Mouse (Mus musculus): ENCODE data around the gene Galnt2. TPM values are rescaled to one million over a fixed set of nuclear protein-coding genes. Genes with fewer than 3 reads are reported as not detected.

The Galnt2 gene
- polyA plus RNA-seq, 1 experiment from 2014 or later: 48.6 TPM

GRCm38 (mm10) chr8:124216951-124217350 is 14.2 kb upstream of the Galnt2 start:
- H3K4me1 ChIP-seq (replicated peaks; ENCODE audit: control insufficient read depth, insufficient read depth, low read length): no peaks in the 10 kb centered on the region
- no peaks in the 10 kb centered on the region for H3K36me3 ChIP-seq (ENCODE audit: control insufficient read depth, insufficient read depth, low read length)
- H3K27me3 ChIP-seq (replicated peaks; ENCODE audit: control insufficient read depth, insufficient read depth, low read length): no peaks in the 10 kb centered on the region; the same call in 1 of the 2 replicates
- H3K9me3 ChIP-seq (ENCODE audit: control insufficient read depth, low read length): no peaks in the 10 kb centered on the region
- ATAC-seq (replicated peaks; ENCODE audit: low FRiP score): no peak
- DNase-seq (ENCODE audit: low spot score): no peak
- H3K27ac ChIP-seq (ENCODE audit: low read depth, low read length): no peak overlapping the region
- no peak overlapping the region for H3K9ac ChIP-seq (ENCODE audit: low read depth, low read length)
- H3K4me2 ChIP-seq: no peak overlapping the region
- H3K4me3 ChIP-seq (ENCODE audit: low read depth, low read length): no peak overlapping the region

GRCm38 (mm10) chr8:124229883-124230282 is 1.3 kb upstream of the Galnt2 start:
- Histone ChIP-seq H3K27ac (ENCODE audit: low read depth, low read length) (no peak overlapping the region), H3K4me2 (no peak overlapping the region), H3K9ac (ENCODE audit: low read depth, low read length) (no peak overlapping the region), H3K36me3 (ENCODE audit: control insufficient read depth, insufficient read depth, low read length) (no peaks in the 10 kb centered on the region), H3K9me3 (ENCODE audit: control insufficient read depth, low read length) (no peaks in the 10 kb centered on the region), H3K4me1 (replicated peaks; ENCODE audit: control insufficient read depth, insufficient read depth, low read length) (peaks cover 12% of the 10 kb centered on the region), H3K4me3 (ENCODE audit: low read depth, low read length) (no peak overlapping the region), H3K27me3 (replicated peaks; ENCODE audit: control insufficient read depth, insufficient read depth, low read length) (peaks cover 2% of the 10 kb centered on the region; the same call in 1 of the 2 replicates)
- ATAC-seq (replicated peaks; ENCODE audit: low FRiP score) (no peak), DNase-seq (ENCODE audit: low spot score) (no peak)
- 44% methylated on average over 2 of the region's 2 CpGs for WGBS

DNA sequence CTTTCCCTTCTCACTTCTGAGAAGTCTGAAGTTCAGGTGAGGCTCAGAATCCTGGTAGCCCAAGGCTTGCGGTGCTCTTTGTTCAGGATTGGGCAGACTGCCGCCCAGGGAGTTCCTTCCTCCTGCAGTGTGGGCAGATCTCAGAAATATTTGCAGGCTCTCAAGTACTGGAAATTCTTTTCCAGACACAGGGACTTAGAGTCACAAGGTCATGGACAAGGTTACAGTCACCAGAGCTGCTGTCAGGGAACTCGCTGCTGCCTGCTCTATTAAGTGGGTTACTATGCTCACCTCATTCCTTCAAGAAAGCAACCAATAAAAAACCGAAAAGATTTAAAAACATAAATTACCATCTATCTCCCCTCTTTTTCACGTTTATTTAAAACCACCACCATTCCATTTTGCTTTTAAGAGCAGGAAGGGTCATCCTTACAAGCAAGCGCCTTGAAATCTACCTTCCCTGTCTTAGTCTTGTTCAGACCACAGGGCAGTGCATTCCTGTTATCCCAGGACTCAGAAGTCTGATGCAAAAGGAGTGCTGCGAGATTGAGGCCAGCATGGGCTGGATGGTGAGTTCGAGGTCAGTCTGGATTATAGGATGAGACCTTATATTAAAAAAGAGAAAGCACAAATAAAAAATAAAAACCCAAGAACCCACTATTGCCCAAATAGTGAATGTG is 555 bp upstream of the Galnt2 start:
- peaks cover 12% of the 10 kb centered on the region for H3K4me1 ChIP-seq (replicated peaks; ENCODE audit: control insufficient read depth, insufficient read depth, low read length)
- no peak for ATAC-seq (replicated peaks; ENCODE audit: low FRiP score)
- no peak overlapping the region for H3K9ac ChIP-seq (ENCODE audit: low read depth, low read length)
- H3K4me3 ChIP-seq (ENCODE audit: low read depth, low read length): peak overlapping the region; percentile 93
- WGBS: 48% methylated on average over 8 of the region's 8 CpGs
- peaks cover 2% of the 10 kb centered on the region; the same call in 1 of the 2 replicates for H3K27me3 ChIP-seq (replicated peaks; ENCODE audit: control insufficient read depth, insufficient read depth, low read length)
- peak overlapping the region; percentile 98 for H3K4me2 ChIP-seq
- H3K9me3 ChIP-seq (ENCODE audit: control insufficient read depth, low read length): no peaks in the 10 kb centered on the region
- no peak for DNase-seq (ENCODE audit: low spot score)
- H3K36me3 ChIP-seq (ENCODE audit: control insufficient read depth, insufficient read depth, low read length): no peaks in the 10 kb centered on the region
- H3K27ac ChIP-seq (ENCODE audit: low read depth, low read length): no peak overlapping the region

- peak overlapping the region; percentile 98 for H3K4me2 ChIP-seq
- H3K27ac ChIP-seq (ENCODE audit: low read depth, low read length): peak overlapping the region; percentile 73
- ATAC-seq (replicated peaks; ENCODE audit: low FRiP score) (peak; percentile 69), DNase-seq (ENCODE audit: low spot score) (peak; percentile 72)
- no peaks in the 10 kb centered on the region for H3K9me3 ChIP-seq (ENCODE audit: control insufficient read depth, low read length)
- H3K27me3 ChIP-seq (replicated peaks; ENCODE audit: control insufficient read depth, insufficient read depth, low read length): peaks cover 2% of the 10 kb centered on the region; the same call in 1 of the 2 replicates
- peak overlapping the region; percentile 84 for H3K9ac ChIP-seq (ENCODE audit: low read depth, low read length)
- H3K4me3 ChIP-seq (ENCODE audit: low read depth, low read length): peak overlapping the region; percentile 93
- H3K4me1 ChIP-seq (replicated peaks; ENCODE audit: control insufficient read depth, insufficient read depth, low read length): peaks cover 12% of the 10 kb centered on the region
- WGBS: under 1% methylated on average over 78 of the region's 83 CpGs
- no peaks in the 10 kb centered on the region for H3K36me3 ChIP-seq (ENCODE audit: control insufficient read depth, insufficient read depth, low read length)
Measured at GRCm38 (mm10) chr8:124231485-124232279, 491 bp downstream of the Galnt2 start.

GRCm38 (mm10) chr8:124232280-124232600 is 1.0 kb downstream of the Galnt2 start:
- no peaks in the 10 kb centered on the region for H3K9me3 ChIP-seq (ENCODE audit: control insufficient read depth, low read length)
- DNase-seq (ENCODE audit: low spot score) (no peak), ATAC-seq (replicated peaks; ENCODE audit: low FRiP score) (no peak)
- H3K27ac ChIP-seq (ENCODE audit: low read depth, low read length): no peak overlapping the region
- H3K9ac ChIP-seq (ENCODE audit: low read depth, low read length): peak overlapping the region; percentile 84
- H3K4me3 ChIP-seq (ENCODE audit: low read depth, low read length): peak overlapping the region; percentile 93
- H3K4me2 ChIP-seq: peak overlapping the region; percentile 98
- H3K27me3 ChIP-seq (replicated peaks; ENCODE audit: control insufficient read depth, insufficient read depth, low read length): peaks cover 2% of the 10 kb centered on the region; the same call in 1 of the 2 replicates
- peaks cover 12% of the 10 kb centered on the region for H3K4me1 ChIP-seq (replicated peaks; ENCODE audit: control insufficient read depth, insufficient read depth, low read length)
- no peaks in the 10 kb centered on the region for H3K36me3 ChIP-seq (ENCODE audit: control insufficient read depth, insufficient read depth, low read length)
- 6% methylated on average over 18 of the region's 18 CpGs for whole genome bisulfite sequencing

- ATAC-seq (replicated peaks; ENCODE audit: low FRiP score) (no peak), DNase-seq (ENCODE audit: low spot score) (no peak)
- Histone ChIP-seq H3K27me3 (replicated peaks; ENCODE audit: control insufficient read depth, insufficient read depth, low read length) (no peaks in the 10 kb centered on the region), H3K36me3 (ENCODE audit: control insufficient read depth, insufficient read depth, low read length) (no peaks in the 10 kb centered on the region), H3K9ac (ENCODE audit: low read depth, low read length) (no peak overlapping the region), H3K9me3 (ENCODE audit: control insufficient read depth, low read length) (no peaks in the 10 kb centered on the region), H3K4me2 (no peak overlapping the region), H3K4me3 (ENCODE audit: low read depth, low read length) (no peak overlapping the region), H3K27ac (ENCODE audit: low read depth, low read length) (no peak overlapping the region), H3K4me1 (replicated peaks; ENCODE audit: control insufficient read depth, insufficient read depth, low read length) (peaks cover 12% of the 10 kb centered on the region)
- 58% methylated on average over 2 of the region's 2 CpGs for WGBS
Measured at GRCm38 (mm10) chr8:124234496-124234895, 3.3 kb downstream of the Galnt2 start.

- Histone ChIP-seq H3K4me2 (no peak overlapping the region), H3K27ac (ENCODE audit: low read depth, low read length) (no peak overlapping the region), H3K9me3 (ENCODE audit: control insufficient read depth, low read length) (no peaks in the 10 kb centered on the region), H3K27me3 (replicated peaks; ENCODE audit: control insufficient read depth, insufficient read depth, low read length) (no peaks in the 10 kb centered on the region), H3K4me1 (replicated peaks; ENCODE audit: control insufficient read depth, insufficient read depth, low read length) (peaks cover 15% of the 10 kb centered on the region), H3K9ac (ENCODE audit: low read depth, low read length) (no peak overlapping the region), H3K4me3 (ENCODE audit: low read depth, low read length) (no peak overlapping the region), H3K36me3 (ENCODE audit: control insufficient read depth, insufficient read depth, low read length) (no peaks in the 10 kb centered on the region)
- DNase-seq (ENCODE audit: low spot score) (no peak), ATAC-seq (replicated peaks; ENCODE audit: low FRiP score) (no peak)
- 92% methylated on average over 4 of the region's 4 CpGs for WGBS
Measured at GRCm38 (mm10) chr8:124235536-124235935, 4.3 kb downstream of the Galnt2 start.

GRCm38 (mm10) chr8:124239350-124239749 is 8.2 kb downstream of the Galnt2 start:
- no peak overlapping the region for H3K4me2 ChIP-seq
- H3K27me3 ChIP-seq (replicated peaks; ENCODE audit: control insufficient read depth, insufficient read depth, low read length): no peaks in the 10 kb centered on the region
- peaks cover 2% of the 10 kb centered on the region; the same call in 1 of the 2 replicates for H3K36me3 ChIP-seq (ENCODE audit: control insufficient read depth, insufficient read depth, low read length)
- DNase-seq (ENCODE audit: low spot score): no peak
- no peak overlapping the region for H3K4me3 ChIP-seq (ENCODE audit: low read depth, low read length)
- H3K9me3 ChIP-seq (ENCODE audit: control insufficient read depth, low read length): no peaks in the 10 kb centered on the region
- no peak overlapping the region for H3K9ac ChIP-seq (ENCODE audit: low read depth, low read length)
- H3K27ac ChIP-seq (ENCODE audit: low read depth, low read length): no peak overlapping the region
- no peak for ATAC-seq (replicated peaks; ENCODE audit: low FRiP score)
- 80% methylated on average over 6 of the region's 6 CpGs for WGBS
- peaks cover 11% of the 10 kb centered on the region for H3K4me1 ChIP-seq (replicated peaks; ENCODE audit: control insufficient read depth, insufficient read depth, low read length)

All from liver, embryonic 11.5 days (tissue).